Mouse (Mus musculus): ENCODE measurements around the gene Gdf15.

The Gdf15 gene

GRCm38 (mm10) chr8:70629574-70630531 lies 2.4 kb downstream of the Gdf15 start:
- DNase-seq (ENCODE audit: low spot score), result peak; percentile 88

- DNase-seq (ENCODE audit: low spot score), result no peak
Measured at GRCm38 (mm10) chr8:70628986-70629490, 3.2 kb downstream of the Gdf15 start.

- no peak for DNase-seq (ENCODE audit: low spot score)
Measured at GRCm38 (mm10) chr8:70627041-70627440, 5.2 kb downstream of the Gdf15 start.

GRCm38 (mm10) chr8:70625104-70625503 lies 7.2 kb downstream of the Gdf15 start:
- no peak for DNase-seq (ENCODE audit: low spot score)

GRCm38 (mm10) chr8:70622220-70622619 lies 10.0 kb downstream of the Gdf15 start:
- DNase-seq (ENCODE audit: low spot score), result no peak

- DNase-seq (ENCODE audit: low spot score), result no peak
Measured at GRCm38 (mm10) chr8:70618888-70619334, 13.3 kb downstream of the Gdf15 start.

- no peak for DNase-seq (ENCODE audit: low spot score)
Measured at GRCm38 (mm10) chr8:70617985-70618384, 14.3 kb downstream of the Gdf15 start.

GRCm38 (mm10) chr8:70616645-70617044 lies 15.6 kb downstream of the Gdf15 start:
- DNase-seq (ENCODE audit: low spot score), result no peak

GRCm38 (mm10) chr8:70615894-70616293 lies 16.4 kb downstream of the Gdf15 start, which contains the start of gene Lrrc25:
Lrrc25 (plus strand) TSS chr8:70616155.
- no peak for DNase-seq (ENCODE audit: low spot score)

- DNase-seq (ENCODE audit: low spot score), result no peak
Measured at GRCm38 (mm10) chr8:70615281-70615680, 17.0 kb downstream of the Gdf15 start.

- no peak for DNase-seq (ENCODE audit: low spot score)
Measured at GRCm38 (mm10) chr8:70614469-70614868, 17.8 kb downstream of the Gdf15 start.

- no peak for DNase-seq (ENCODE audit: low spot score)
Measured at GRCm38 (mm10) chr8:70613763-70614162, 18.5 kb downstream of the Gdf15 start.

GRCm38 (mm10) chr8:70611849-70612248 lies 20.4 kb downstream of the Gdf15 start:
- no peak for DNase-seq (ENCODE audit: low spot score)

- DNase-seq (ENCODE audit: low spot score), result no peak
Measured at GRCm38 (mm10) chr8:70610796-70611771, 21.2 kb downstream of the Gdf15 start.

GRCm38 (mm10) chr8:70609849-70610795 lies 22.1 kb downstream of the Gdf15 start:
- DNase-seq (ENCODE audit: low spot score), result peak; percentile 86

GRCm38 (mm10) chr8:70609368-70609848 lies 22.8 kb downstream of the Gdf15 start:
- DNase-seq (ENCODE audit: low spot score), result no peak

- no peak for DNase-seq (ENCODE audit: low spot score)
Measured at GRCm38 (mm10) chr8:70608749-70609367, 23.4 kb downstream of the Gdf15 start, which contains the start of gene Ssbp4. Ssbp4 (minus strand) TSS chr8:70608872.

- DNase-seq (ENCODE audit: low spot score), result no peak
Measured at GRCm38 (mm10) chr8:70607898-70608748, 24.1 kb downstream of the Gdf15 start.

GRCm38 (mm10) chr8:70607603-70607897 lies 24.7 kb downstream of the Gdf15 start:
- DNase-seq (ENCODE audit: low spot score), result no peak

All from left cerebral cortex, adult 11 months (tissue).